Comparison of ENCODE assay signal across 16 mouse cellular contexts in genomic region chr5:67685906-67686305, GRCm38 (mm10).
"Had no signal": no experiment of that assay in that cellular context is flagged by ENCODE, and none has a peak within 500 bp of the region (broad histone marks: within the 10 kb centered on the region; RNA-seq: fewer than 3 reads in every experiment).

No protein-coding gene starts in this region.

- H3K27ac ChIP-seq: neural tube, embryonic 13.5 days; neural tube, embryonic 15.5 days; stomach, embryonic 15.5 days; stomach, postnatal 0 days had no signal

- DNase-seq: retina, postnatal 1 day; right cerebral cortex, adult 18-20 months; right cerebral cortex, postnatal 14 days; right cerebral cortex, postnatal 25 days; right cerebral cortex, postnatal 4 days; spleen, adult 18-20 months; thymus, adult 18-20 months; thymus, adult 2 months; thymus, postnatal 14 days; thymus, postnatal 25 days; thymus, postnatal 36 days; thymus, postnatal 4 days had no signal

- H3K27me3 ChIP-seq: neural tube, embryonic 13.5 days; neural tube, embryonic 15.5 days; stomach, embryonic 15.5 days had no signal

- H3K4me3 ChIP-seq: neural tube, embryonic 13.5 days; neural tube, embryonic 15.5 days; stomach, embryonic 15.5 days had no signal

- H3K9me3 ChIP-seq: neural tube, embryonic 13.5 days; neural tube, embryonic 15.5 days; stomach, embryonic 15.5 days had no signal

- H3K4me1 ChIP-seq: neural tube, embryonic 13.5 days; neural tube, embryonic 15.5 days; stomach, embryonic 15.5 days had no signal

- H3K36me3 ChIP-seq: stomach, embryonic 15.5 days had no signal
